In genomic region chr11:95834143-95834667, GRCm38 (mm10) we compare ENCODE assay signal across 8 mouse cellular contexts. TPM values are rescaled to one million over a fixed set of nuclear protein-coding genes. Genes with fewer than 3 reads are reported as not detected.
DNase-seq lines count a peak whose midpoint lies in the region; ATAC-seq and TF ChIP-seq lines count a peak whose summit lies in the region.

No protein-coding gene starts in this region.

- WGBS in embryonic facial prominence, embryonic 10.5 days: 4% methylated on average over 22 of the region's 22 CpGs
- WGBS in kidney, postnatal 0 days: 8% methylated on average over 22 of the region's 22 CpGs

- no peak for TF ChIP-seq CTCF in kidney, postnatal 0 days (IDR thresholded peaks at IDR 0.05; ENCODE audit: low read depth)

- H3K36me3 ChIP-seq in embryonic facial prominence, embryonic 10.5 days (replicated peaks): no peaks in the 10 kb centered on the region
- H3K36me3 ChIP-seq in kidney, postnatal 0 days (ENCODE audit: insufficient read depth, low read length): no peaks in the 10 kb centered on the region

- H3K9me3 ChIP-seq in embryonic facial prominence, embryonic 10.5 days: no peaks in the 10 kb centered on the region
- no peaks in the 10 kb centered on the region for H3K9me3 ChIP-seq in kidney, postnatal 0 days (replicated peaks; ENCODE audit: low read length)

- H3K27ac ChIP-seq in embryonic facial prominence, embryonic 10.5 days (replicated peaks): no peak overlapping the region; the same call in 1 of the 2 replicates
- no peak overlapping the region for H3K27ac ChIP-seq in kidney, postnatal 0 days

- H3K4me1 ChIP-seq in embryonic facial prominence, embryonic 10.5 days: peaks cover 62% of the 10 kb centered on the region
- H3K4me1 ChIP-seq in kidney, postnatal 0 days (replicated peaks; ENCODE audit: insufficient read depth, low read length): peaks cover 39% of the 10 kb centered on the region

- no peak overlapping the region for H3K9ac ChIP-seq in kidney, postnatal 0 days (ENCODE audit: low read depth, low read length)

- H3K4me3 ChIP-seq in embryonic facial prominence, embryonic 10.5 days: peak overlapping the region; percentile 33
- no peak overlapping the region for H3K4me3 ChIP-seq in kidney, postnatal 0 days (replicated peaks; ENCODE audit: low read depth, low read length)

- peaks cover 94% of the 10 kb centered on the region for H3K27me3 ChIP-seq in embryonic facial prominence, embryonic 10.5 days (replicated peaks; ENCODE audit: low read depth, poor library complexity, severe bottlenecking)
- H3K27me3 ChIP-seq in kidney, postnatal 0 days (ENCODE audit: insufficient read depth, low read length): peaks cover 47% of the 10 kb centered on the region

- peak; percentile 37 for DNase-seq in embryo, embryonic 11 days
- no peak for DNase-seq in embryo, embryonic 10.5 days (ENCODE audit: low spot score)
- peak; percentile 77 to 79 for DNase-seq in B cell, adult 2 months
- peak; percentile 49 for DNase-seq in embryonic facial prominence, embryonic 10.5 days (ENCODE audit: low spot score)
- DNase-seq in kidney, postnatal 0 days (ENCODE audit: low spot score): no peak
- DNase-seq in lung, postnatal 25 days (ENCODE audit: low spot score): peak; percentile 66
- peak; percentile 54 for DNase-seq in testis, postnatal 14 days (ENCODE audit: low spot score)
- DNase-seq in right cerebral cortex, postnatal 36 days (ENCODE audit: low spot score in 2 of 2): no peak

- H3K4me2 ChIP-seq in kidney, postnatal 0 days (ENCODE audit: low read length): peak overlapping the region; percentile 14

- no peak for ATAC-seq in kidney, postnatal 0 days (replicated peaks; ENCODE audit: low FRiP score, low read depth)

RNA-seq across cellular contexts. Expression of gene Gngt2, which starts 2.8 kb away (rescaled TPM):
- polyA plus RNA-seq in embryonic facial prominence, embryonic 10.5 days (2016; fragmentation: Nextera tagmentation; extraction: Ambion mirVana): 9.5 and 10.0 TPM in 2 replicates
- polyA plus RNA-seq in kidney, postnatal 0 days (2015; fragmentation: Nextera tagmentation; extraction: Ambion mirVana): 32.6 and 32.9 TPM in 2 replicates

RNA-seq across cellular contexts. Expression of gene Abi3, which starts 8.1 kb away (rescaled TPM):
- 3.7 and 4.1 TPM in 2 replicates for polyA plus RNA-seq in embryonic facial prominence, embryonic 10.5 days (2016; fragmentation: Nextera tagmentation; extraction: Ambion mirVana)
- polyA plus RNA-seq in kidney, postnatal 0 days (2015; fragmentation: Nextera tagmentation; extraction: Ambion mirVana): 10.5 and 13.1 TPM in 2 replicates

RNA-seq across cellular contexts. Expression of gene Phospho1, which starts 9.9 kb away (rescaled TPM):
- polyA plus RNA-seq in embryonic facial prominence, embryonic 10.5 days (2016; fragmentation: Nextera tagmentation; extraction: Ambion mirVana): not detected in 2 replicates
- polyA plus RNA-seq in kidney, postnatal 0 days (2015; fragmentation: Nextera tagmentation; extraction: Ambion mirVana): 0.17 TPM in 1 of 2 replicates, not detected in the other

Comparison
In these comparisons a context has a peak if more than half of its experiments do, and no peak if none do; other contexts are left out.
1. DNase-seq: peak in embryo, embryonic 11 days (single experiment), B cell, adult 2 months (2 of 2), embryonic facial prominence, embryonic 10.5 days (single experiment), lung, postnatal 25 days (single experiment) and testis, postnatal 14 days (single experiment); none in embryo, embryonic 10.5 days (single experiment), kidney, postnatal 0 days (single experiment) and right cerebral cortex, postnatal 36 days (0 of 2).